Mouse (Mus musculus): Measurements from ENCODE around the gene Klhdc7b.
"Not testable (repeated sequence)": the region's sequence is repeated elsewhere in the genome, so short reads cannot be mapped to it uniquely, and the experiment has no call there.

The Klhdc7b gene

GRCm38 (mm10) chr15:89428136-89428790, 43.5 kb downstream of the Klhdc7b start:
- DNase-seq (ENCODE audit: low spot score), result no peak

GRCm38 (mm10) chr15:89428821-89429351, 44.2 kb downstream of the Klhdc7b start:
- DNase-seq (ENCODE audit: low spot score), result no peak

- peak; percentile 90 for DNase-seq (ENCODE audit: low spot score)
These were observed 44.9 kb downstream of the Klhdc7b start, which contains the start of the genes C730034F03Rik, Gm44502 and Chkb for GRCm38 (mm10) chr15:89429352-89430221. Gene C730034F03Rik, plus strand, starts transcription at chr15:89429589. Gene Gm44502, minus strand, starts transcription at chr15:89429696. Gene Chkb, minus strand, starts transcription at chr15:89429908.

GRCm38 (mm10) chr15:89430341-89430740, 45.6 kb downstream of the Klhdc7b start:
- DNase-seq (ENCODE audit: low spot score), result no peak

- not testable (repeated sequence) for DNase-seq (ENCODE audit: low spot score)
These were observed 46.1 kb downstream of the Klhdc7b start for GRCm38 (mm10) chr15:89430771-89431170.

- DNase-seq (ENCODE audit: low spot score), result no peak
These were observed 46.6 kb downstream of the Klhdc7b start for GRCm38 (mm10) chr15:89431271-89431670.

- no peak for DNase-seq (ENCODE audit: low spot score)
These were observed 47.1 kb downstream of the Klhdc7b start for GRCm38 (mm10) chr15:89431806-89432205.

- no peak for DNase-seq (ENCODE audit: low spot score)
These were observed 48.2 kb downstream of the Klhdc7b start for GRCm38 (mm10) chr15:89432946-89433345.

- DNase-seq (ENCODE audit: low spot score), result no peak
These were observed 49.4 kb downstream of the Klhdc7b start for GRCm38 (mm10) chr15:89434136-89434535.

GRCm38 (mm10) chr15:89435878-89436277, 51.2 kb downstream of the Klhdc7b start:
- no peak for DNase-seq (ENCODE audit: low spot score)

Data from ovary, adult 18-20 months (tissue).